Mouse (Mus musculus) liver, embryonic 11.5 days (tissue): Measurements from ENCODE around the gene Rasal1. TPM values are rescaled to one million over a fixed set of nuclear protein-coding genes. Genes with fewer than 3 reads are reported as not detected.

Experiments
- ATAC-seq: fragments of 200-750 bp; cut with Nextera tagmentation; replicated peaks from 2 replicates; pipeline ENCODE4 v1.8.0; 2017; ENCODE audit warnings: moderate number of reproducible peaks, mild to moderate bottlenecking, moderate TSS enrichment, moderate library complexity; ENCODE audit not compliant: low FRiP score
- DNase-seq: peaks from one replicate; pipeline ENCODE4 v3.0.0-alpha.2; 2017; ENCODE audit warnings: low spot score
- H3K27ac ChIP-seq: fragments of 300-500 bp; sonication (generic); 2 replicates; pipeline ENCODE4 v1.5.1; 2014; ENCODE audit warnings: mild to moderate bottlenecking, low read depth, low read length, control low read depth
- H3K27me3 ChIP-seq: fragments of 300-500 bp; sonication (generic); replicated peaks from 2 replicates; pipeline ENCODE4 v1.6.1; 2014; ENCODE audit warnings: low read length, mixed read lengths; ENCODE audit not compliant: control insufficient read depth, insufficient read depth
- H3K36me3 ChIP-seq: fragments of 300-500 bp; sonication (generic); 2 replicates; pipeline ENCODE4 v1.6.1; 2014; ENCODE audit warnings: mild to moderate bottlenecking, low read length, moderate library complexity, mixed read lengths; ENCODE audit not compliant: control insufficient read depth, insufficient read depth
- H3K4me1 ChIP-seq: fragments of 300-500 bp; sonication (generic); replicated peaks from 2 replicates; pipeline ENCODE4 v1.6.1; 2014; ENCODE audit warnings: low read length, mixed read lengths; ENCODE audit not compliant: control insufficient read depth, insufficient read depth
- H3K4me2 ChIP-seq: fragments of 300-500 bp; sonication (generic); 2 replicates; pipeline ENCODE4 v1.6.1; 2014; ENCODE audit warnings: mild to moderate bottlenecking, control low read depth, moderate library complexity
- H3K4me3 ChIP-seq: fragments of 300-500 bp; sonication (generic); 2 replicates; pipeline ENCODE4 v1.5.1; 2014; ENCODE audit warnings: low read depth, low read length, control low read depth
- H3K9ac ChIP-seq: fragments of 300-500 bp; sonication (generic); 2 replicates; pipeline ENCODE4 v1.6.1; 2014; ENCODE audit warnings: low read depth, low read length, control low read depth
- H3K9me3 ChIP-seq: fragments of 300-500 bp; sonication (generic); 2 replicates; pipeline ENCODE4 v1.6.1; 2016; ENCODE audit warnings: low read length, inconsistent platforms, mixed read lengths; ENCODE audit not compliant: control insufficient read depth
- WGBS: fragments of 180-500 bp; shearing (Covaris S2); extraction: QIAGEN DNeasy Blood & Tissue Kit; methylation state at CpG from one replicate; pipeline ENCODE4 v1.1.7; 2014; 5-methylcytosine and 5-hydroxymethylcytosine counted together
- polyA plus RNA-seq: library from polyadenylated mRNA; unstranded; fragments of >200 nt; fragmentation: Nextera tagmentation; extraction: Ambion mirVana; gene quantifications from 2 replicates; pipeline ENCODE4 v1.2.1, GENCODE M21; 2014

The Rasal1 gene
- polyA plus RNA-seq, 1 experiment from 2014 or later: 0.25 TPM

GRCm38 (mm10) chr5:120698181-120698580 is 49.6 kb downstream of the Rasal1 start:
- Histone ChIP-seq H3K4me1 (no peaks in the 10 kb centered on the region; the same call in 1 of the 2 replicates), H3K27me3 (peaks cover 56% of the 10 kb centered on the region), H3K4me3 (no peak overlapping the region), H3K27ac (no peak overlapping the region), H3K36me3 (no peaks in the 10 kb centered on the region), H3K9me3 (no peaks in the 10 kb centered on the region), H3K9ac (no peak overlapping the region), H3K4me2 (no peak overlapping the region)
- WGBS: 46% methylated on average over 3 of the region's 3 CpGs
- ATAC-seq (no peak), DNase-seq (no peak)

- H3K36me3 ChIP-seq: no peaks in the 10 kb centered on the region
- 54% methylated on average over 16 of the region's 16 CpGs for WGBS
- no peak overlapping the region for H3K27ac ChIP-seq
- H3K9ac ChIP-seq: no peak overlapping the region
- no peaks in the 10 kb centered on the region; the same call in 1 of the 2 replicates for H3K4me1 ChIP-seq
- ATAC-seq: no peak
- H3K27me3 ChIP-seq: peaks cover 49% of the 10 kb centered on the region
- no peak overlapping the region for H3K4me2 ChIP-seq
- no peaks in the 10 kb centered on the region for H3K9me3 ChIP-seq
- DNase-seq: no peak
- no peak overlapping the region for H3K4me3 ChIP-seq
These were observed 50.3 kb downstream of the Rasal1 start for GRCm38 (mm10) chr5:120698801-120699391.

- no peaks in the 10 kb centered on the region for H3K4me1 ChIP-seq
- no peak overlapping the region for H3K9ac ChIP-seq
- no peak for ATAC-seq
- H3K4me2 ChIP-seq: no peak overlapping the region
- WGBS: 62% methylated on average over 11 of the region's 11 CpGs
- H3K9me3 ChIP-seq: no peaks in the 10 kb centered on the region
- H3K36me3 ChIP-seq: no peaks in the 10 kb centered on the region
- H3K4me3 ChIP-seq: no peak overlapping the region
- peaks cover 32% of the 10 kb centered on the region for H3K27me3 ChIP-seq
- H3K27ac ChIP-seq: no peak overlapping the region
- no peak for DNase-seq
These were observed 52.6 kb downstream of the Rasal1 start for GRCm38 (mm10) chr5:120700996-120701790.

GRCm38 (mm10) chr5:120702421-120702820 is 53.8 kb downstream of the Rasal1 start:
- peaks cover 33% of the 10 kb centered on the region for H3K27me3 ChIP-seq
- no peak for ATAC-seq
- H3K4me2 ChIP-seq: no peak overlapping the region
- H3K4me1 ChIP-seq: 0 out of 2 replicates have a peak, but pooled peaks cover 2% of the 10 kb centered on the region
- no peak overlapping the region for H3K9ac ChIP-seq
- H3K4me3 ChIP-seq: no peak overlapping the region
- H3K36me3 ChIP-seq: no peaks in the 10 kb centered on the region
- DNase-seq: no peak
- no peak overlapping the region for H3K27ac ChIP-seq
- WGBS: 69% methylated on average over 4 of the region's 4 CpGs
- H3K9me3 ChIP-seq: no peaks in the 10 kb centered on the region

DNA sequence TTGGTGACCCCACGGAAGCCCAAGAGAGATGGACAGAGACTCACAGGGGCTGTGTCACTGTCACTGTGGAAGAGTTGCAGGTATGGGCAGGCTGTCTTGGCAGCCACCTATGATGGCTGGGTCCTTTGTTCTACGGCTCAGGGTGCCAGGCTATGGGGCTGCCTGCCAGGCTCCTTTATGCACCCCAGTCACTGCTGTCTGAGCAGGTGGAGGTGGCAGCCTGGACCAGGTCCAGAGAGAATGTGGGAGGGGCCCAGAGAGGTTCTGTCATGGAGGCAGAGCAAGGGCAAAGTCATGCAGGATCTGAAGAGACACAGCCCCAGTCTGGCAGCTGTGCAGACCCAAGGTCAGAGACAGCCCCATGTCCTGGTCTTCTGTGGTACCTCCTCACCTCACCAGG is 54.4 kb downstream of the Rasal1 start:
- Histone ChIP-seq H3K36me3 (no peaks in the 10 kb centered on the region), H3K27me3 (peaks cover 32% of the 10 kb centered on the region), H3K4me3 (no peak overlapping the region), H3K9me3 (no peaks in the 10 kb centered on the region), H3K4me2 (no peak overlapping the region), H3K4me1 (0 out of 2 replicates have a peak, but pooled peaks cover 2% of the 10 kb centered on the region), H3K9ac (no peak overlapping the region), H3K27ac (no peak overlapping the region)
- ATAC-seq (no peak), DNase-seq (no peak)
- 69% methylated on average over 2 of the region's 2 CpGs for WGBS

- no peak for DNase-seq
- H3K4me3 ChIP-seq: no peak overlapping the region
- no peaks in the 10 kb centered on the region for H3K9me3 ChIP-seq
- 0 out of 2 replicates have a peak, but pooled peaks cover 2% of the 10 kb centered on the region for H3K4me1 ChIP-seq
- no peak overlapping the region for H3K4me2 ChIP-seq
- H3K27ac ChIP-seq: no peak overlapping the region
- peaks cover 34% of the 10 kb centered on the region for H3K27me3 ChIP-seq
- H3K9ac ChIP-seq: no peak overlapping the region
- 74% methylated on average over 3 of the region's 3 CpGs for WGBS
- H3K36me3 ChIP-seq: no peaks in the 10 kb centered on the region
- ATAC-seq: no peak
These were observed 55.0 kb downstream of the Rasal1 start for GRCm38 (mm10) chr5:120703660-120704059.

DNA sequence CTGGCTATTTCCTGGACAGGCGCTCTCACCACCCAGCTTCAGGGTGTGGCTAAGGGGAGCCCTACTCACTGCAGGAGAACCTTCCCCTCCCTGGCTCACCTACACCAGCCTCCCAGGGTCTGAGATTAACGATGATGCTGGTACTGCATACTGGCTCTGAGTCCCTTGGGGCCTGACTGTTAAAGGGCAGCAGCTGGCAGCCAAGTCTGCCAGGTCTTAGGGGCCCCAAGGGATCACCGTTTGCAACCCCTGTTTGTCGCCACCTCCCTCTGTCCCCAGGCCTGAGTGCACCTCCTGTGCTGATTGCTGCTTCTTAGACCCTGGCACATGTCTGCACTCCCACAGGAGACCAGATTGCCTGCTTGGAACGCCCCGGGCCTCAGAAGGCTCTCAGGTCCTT is 55.8 kb downstream of the Rasal1 start:
- no peaks in the 10 kb centered on the region for H3K36me3 ChIP-seq
- H3K4me3 ChIP-seq: no peak overlapping the region
- no peak overlapping the region for H3K4me2 ChIP-seq
- DNase-seq: no peak
- H3K27me3 ChIP-seq: peaks cover 41% of the 10 kb centered on the region
- 0 out of 2 replicates have a peak, but pooled peaks cover 2% of the 10 kb centered on the region for H3K4me1 ChIP-seq
- ATAC-seq: no peak
- WGBS: 55% methylated on average over 6 of the region's 6 CpGs
- no peaks in the 10 kb centered on the region for H3K9me3 ChIP-seq
- H3K9ac ChIP-seq: no peak overlapping the region
- H3K27ac ChIP-seq: no peak overlapping the region

GRCm38 (mm10) chr5:120706541-120706940 is 57.9 kb downstream of the Rasal1 start:
- Histone ChIP-seq H3K9me3 (no peaks in the 10 kb centered on the region), H3K27me3 (peaks cover 63% of the 10 kb centered on the region), H3K9ac (no peak overlapping the region), H3K27ac (no peak overlapping the region), H3K4me3 (no peak overlapping the region), H3K4me2 (peak overlapping the region; percentile 35; the same call in 1 of the 2 replicates), H3K36me3 (no peaks in the 10 kb centered on the region), H3K4me1 (peaks cover 10% of the 10 kb centered on the region; the same call in 1 of the 2 replicates)
- ATAC-seq (no peak; the same call in 1 of the 2 replicates), DNase-seq (no peak)
- WGBS: 14% methylated on average over 16 of the region's 16 CpGs
